Mouse (Mus musculus): ENCODE results near the gene Krtap24-1. TPM values are rescaled to one million over a fixed set of nuclear protein-coding genes. Genes with fewer than 3 reads are reported as not detected.

Gene Krtap24-1
- polyA plus RNA-seq (2015; fragmentation: Nextera tagmentation; extraction: Ambion mirVana) = not detected in 2 replicates

DNA sequence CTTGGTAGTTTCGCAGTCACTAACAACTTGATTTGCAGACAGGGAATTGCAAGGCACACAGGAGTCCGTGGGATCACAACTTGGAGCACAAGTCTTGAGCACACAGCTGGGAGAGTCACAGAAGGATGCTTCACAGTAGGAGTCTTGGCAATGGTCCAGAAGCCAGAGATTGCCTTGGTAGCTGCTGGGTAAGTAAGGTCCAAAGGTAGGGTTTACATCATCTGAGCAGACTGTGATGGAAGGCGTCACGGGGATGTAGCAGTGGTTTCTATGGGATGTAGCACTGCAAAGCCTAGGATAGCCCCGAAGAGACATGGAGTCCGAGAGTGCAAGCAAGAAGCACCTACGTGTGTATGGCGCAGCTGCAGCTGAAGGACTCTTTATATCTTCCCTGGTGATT is at the start of gene Krtap24-1:
Gene Krtap24-1 (minus strand): TSS at position 358 of the 400 bp plus-strand sequence.
- H3K4me2 ChIP-seq (replicated peaks; ENCODE audit: low read depth, low read length) = no peak within 1 kb of the TSS
- H3K27ac ChIP-seq (ENCODE audit: low read length) = no peak within 1 kb of the TSS
- TF ChIP-seq CTCF (IDR thresholded peaks at IDR 0.05) (no peak), EP300 (IDR thresholded peaks at IDR 0.05) (no peak)
- 0 out of 2 replicates have a peak, but pooled peaks cover 8% of the 10 kb centered on the region for H3K27me3 ChIP-seq (replicated peaks; ENCODE audit: insufficient read depth, low read length)
- ATAC-seq = no peak
- no peaks in the 10 kb centered on the region for H3K9me3 ChIP-seq (ENCODE audit: low read length)
- no peak within 1 kb of the TSS for H3K4me3 ChIP-seq (ENCODE audit: low read depth, low read length)
- no peaks in the 10 kb centered on the region for H3K4me1 ChIP-seq (ENCODE audit: insufficient read depth, low read depth, low read length)
- DNase-seq (ENCODE audit: low spot score) = no peak
- H3K36me3 ChIP-seq (ENCODE audit: insufficient read depth, low read length) = no peaks in the 10 kb centered on the region
- 84% methylated on average over 8 of the region's 8 CpGs for WGBS
- no peak within 1 kb of the TSS for H3K9ac ChIP-seq (replicated peaks; ENCODE audit: low read depth)

DNA sequence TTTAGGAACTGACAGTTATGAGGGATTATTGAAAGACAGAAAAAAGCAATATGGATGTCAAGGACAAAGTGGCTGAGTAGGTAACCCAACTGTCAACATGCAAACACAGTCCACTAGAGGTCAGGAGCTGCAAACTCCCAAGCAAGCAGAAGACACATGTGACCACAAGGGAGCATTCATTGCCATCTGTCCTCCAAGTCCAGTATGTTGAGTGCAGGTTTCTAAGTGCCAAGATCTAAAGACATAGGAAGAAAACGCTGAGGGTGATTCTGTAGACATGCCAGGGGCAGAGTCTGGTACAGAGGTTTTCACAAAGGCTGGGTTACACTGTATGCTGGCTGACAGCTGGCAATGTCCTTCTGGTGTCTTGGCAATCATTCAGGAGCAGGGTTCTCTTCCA is 45.3 kb upstream of the Krtap24-1 start:
- Histone ChIP-seq H3K9ac (replicated peaks; ENCODE audit: low read depth) (no peak overlapping the region), H3K4me2 (replicated peaks; ENCODE audit: low read depth, low read length) (no peak overlapping the region), H3K4me1 (ENCODE audit: insufficient read depth, low read depth, low read length) (no peaks in the 10 kb centered on the region), H3K36me3 (ENCODE audit: insufficient read depth, low read length) (no peaks in the 10 kb centered on the region), H3K27me3 (replicated peaks; ENCODE audit: insufficient read depth, low read length) (no peaks in the 10 kb centered on the region), H3K27ac (ENCODE audit: low read length) (no peak overlapping the region), H3K9me3 (ENCODE audit: low read length) (no peaks in the 10 kb centered on the region), H3K4me3 (ENCODE audit: low read depth, low read length) (no peak overlapping the region)
- DNase-seq (ENCODE audit: low spot score) = peak; percentile 11
- TF ChIP-seq EP300 (IDR thresholded peaks at IDR 0.05) (no peak), CTCF (IDR thresholded peaks at IDR 0.05) (peak; percentile 61)
- no peak for ATAC-seq
- 30% methylated on average over 1 of the region's 1 CpGs for WGBS

DNA sequence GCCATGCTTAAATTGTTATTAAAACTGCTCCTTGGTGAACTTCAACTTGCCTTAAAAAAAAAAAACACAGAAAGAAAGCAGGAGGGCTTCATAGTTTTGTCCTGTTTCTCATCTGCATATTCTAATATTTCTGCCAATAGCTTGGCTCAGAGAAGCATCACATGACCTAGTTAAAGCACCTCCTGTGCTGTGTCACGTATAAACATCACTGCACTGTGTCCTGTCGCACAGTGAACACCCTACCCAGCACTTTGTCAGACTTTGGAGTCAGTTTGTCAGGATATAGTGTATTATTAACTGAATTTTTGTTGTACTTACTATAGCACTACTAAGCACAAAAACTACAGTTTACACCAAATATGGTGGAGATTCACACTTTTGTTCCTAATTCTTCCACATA is 39.9 kb upstream of the Krtap24-1 start:
- Histone ChIP-seq H3K4me3 (ENCODE audit: low read depth, low read length) (no peak overlapping the region), H3K9me3 (ENCODE audit: low read length) (no peaks in the 10 kb centered on the region), H3K4me2 (replicated peaks; ENCODE audit: low read depth, low read length) (no peak overlapping the region), H3K4me1 (ENCODE audit: insufficient read depth, low read depth, low read length) (no peaks in the 10 kb centered on the region), H3K9ac (replicated peaks; ENCODE audit: low read depth) (no peak overlapping the region), H3K27ac (ENCODE audit: low read length) (no peak overlapping the region), H3K27me3 (replicated peaks; ENCODE audit: insufficient read depth, low read length) (no peaks in the 10 kb centered on the region), H3K36me3 (ENCODE audit: insufficient read depth, low read length) (no peaks in the 10 kb centered on the region)
- no peak for ATAC-seq
- TF ChIP-seq CTCF (IDR thresholded peaks at IDR 0.05) = no peak
- no peak for DNase-seq (ENCODE audit: low spot score)
- 36% methylated on average over 2 of the region's 2 CpGs for WGBS

DNA sequence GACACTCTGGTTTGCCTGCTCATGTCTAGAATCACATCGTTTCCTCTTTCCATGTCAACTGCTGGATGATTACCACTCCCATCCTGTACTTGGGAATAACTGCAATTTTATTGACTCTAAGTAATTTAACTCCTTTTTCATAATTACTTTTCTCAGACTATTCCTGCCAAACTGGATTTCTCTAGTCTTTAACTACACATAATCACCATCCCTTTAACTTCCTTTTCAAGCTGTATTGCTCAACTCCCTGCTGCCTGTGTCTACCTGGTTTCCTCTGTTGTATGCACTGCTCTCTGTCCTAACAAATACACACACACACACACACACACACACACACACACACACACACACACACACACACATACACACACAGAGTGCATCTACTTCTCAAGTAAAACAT is 39.0 kb upstream of the Krtap24-1 start:
- Histone ChIP-seq H3K4me1 (ENCODE audit: insufficient read depth, low read depth, low read length) (no peaks in the 10 kb centered on the region), H3K4me2 (replicated peaks; ENCODE audit: low read depth, low read length) (no peak overlapping the region), H3K4me3 (ENCODE audit: low read depth, low read length) (no peak overlapping the region), H3K36me3 (ENCODE audit: insufficient read depth, low read length) (no peaks in the 10 kb centered on the region), H3K27me3 (replicated peaks; ENCODE audit: insufficient read depth, low read length) (no peaks in the 10 kb centered on the region), H3K9ac (replicated peaks; ENCODE audit: low read depth) (no peak overlapping the region), H3K9me3 (ENCODE audit: low read length) (no peaks in the 10 kb centered on the region), H3K27ac (ENCODE audit: low read length) (no peak overlapping the region)
- ATAC-seq = no peak
- no peak for DNase-seq (ENCODE audit: low spot score)
- 50% methylated on average over 1 of the region's 1 CpGs for WGBS
- no peak for TF ChIP-seq EP300 (IDR thresholded peaks at IDR 0.05)
- TF ChIP-seq CTCF (IDR thresholded peaks at IDR 0.05) = no peak

DNA sequence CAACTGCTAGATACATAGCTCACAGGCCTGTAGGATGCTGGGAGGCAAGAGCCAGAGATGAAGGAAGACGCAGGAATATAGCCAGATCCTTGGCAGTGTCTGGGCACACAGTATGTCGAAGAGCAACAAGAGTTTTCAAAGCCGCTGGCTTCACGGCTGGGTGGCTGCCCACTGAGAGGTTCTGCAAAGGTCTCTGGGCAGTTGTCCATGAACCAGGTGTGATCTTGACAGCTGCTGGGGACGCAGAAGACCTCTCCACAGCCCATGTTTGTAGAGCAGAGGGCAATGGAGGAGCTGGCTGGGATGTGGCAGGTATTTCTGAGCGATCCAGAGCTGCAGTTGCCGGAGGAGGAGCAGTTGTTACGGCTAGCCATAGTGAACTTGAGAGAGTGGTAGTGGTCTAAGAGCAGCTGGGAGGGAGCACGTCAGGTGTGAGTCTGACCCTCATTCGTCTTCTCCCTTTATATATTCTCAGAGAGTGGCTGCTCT is 35.3 kb upstream of the Krtap24-1 start, which contains the start of gene Krtap26-1:
Gene Krtap26-1 (minus strand): TSS at position 439 of the 489 bp plus-strand sequence.
- Histone ChIP-seq H3K9me3 (ENCODE audit: low read length) (no peaks in the 10 kb centered on the region), H3K9ac (replicated peaks; ENCODE audit: low read depth) (no peak within 1 kb of the TSS), H3K27me3 (replicated peaks; ENCODE audit: insufficient read depth, low read length) (no peaks in the 10 kb centered on the region), H3K4me3 (ENCODE audit: low read depth, low read length) (no peak within 1 kb of the TSS), H3K4me2 (replicated peaks; ENCODE audit: low read depth, low read length) (no peak within 1 kb of the TSS), H3K36me3 (ENCODE audit: insufficient read depth, low read length) (no peaks in the 10 kb centered on the region), H3K27ac (ENCODE audit: low read length) (no peak within 1 kb of the TSS), H3K4me1 (ENCODE audit: insufficient read depth, low read depth, low read length) (no peaks in the 10 kb centered on the region)
- 81% methylated on average over 10 of the region's 10 CpGs for WGBS
- no peak for TF ChIP-seq CTCF (IDR thresholded peaks at IDR 0.05)
- TF ChIP-seq EP300 (IDR thresholded peaks at IDR 0.05) = no peak
- DNase-seq (ENCODE audit: low spot score) (no peak), ATAC-seq (no peak)

DNA sequence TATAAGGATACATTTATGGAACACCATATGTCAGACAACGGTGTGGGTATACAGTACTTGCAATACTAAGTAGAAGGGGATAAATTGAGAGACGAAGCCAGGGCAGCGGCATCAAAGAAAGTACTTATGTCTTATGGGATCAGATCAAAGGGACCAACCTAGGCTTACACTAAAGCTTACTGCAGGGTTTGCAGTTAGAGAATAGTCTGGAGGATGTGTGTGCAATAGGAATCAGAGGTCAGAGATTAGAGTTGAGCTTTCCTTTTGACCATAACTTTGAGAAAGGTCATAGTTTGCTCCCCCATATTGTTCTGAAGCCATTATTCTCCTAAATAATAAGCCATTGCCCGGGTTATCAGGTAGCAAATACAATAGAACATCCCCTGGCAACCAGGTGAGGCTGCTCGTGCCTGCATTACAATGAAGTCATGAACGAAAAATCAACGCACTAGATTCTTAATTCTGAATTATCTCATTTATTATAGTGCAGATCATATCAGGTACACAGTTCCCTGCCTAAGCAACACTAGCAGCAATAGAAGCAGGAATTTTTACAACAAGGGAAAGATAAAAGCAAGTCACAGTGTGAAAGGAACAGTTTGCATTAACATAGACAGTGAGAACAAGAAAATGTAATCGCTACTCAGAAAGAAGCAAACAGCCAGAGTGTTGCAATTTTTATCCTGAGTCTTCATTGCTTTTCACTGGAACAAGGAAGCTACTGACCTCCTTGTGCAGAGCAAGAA is 34.5 kb upstream of the Krtap24-1 start:
- no peak for TF ChIP-seq EP300 (IDR thresholded peaks at IDR 0.05)
- TF ChIP-seq CTCF (IDR thresholded peaks at IDR 0.05) = no peak
- DNase-seq (ENCODE audit: low spot score) (no peak), ATAC-seq (no peak)
- 73% methylated on average over 8 of the region's 8 CpGs for WGBS
- no peak overlapping the region for H3K4me3 ChIP-seq (ENCODE audit: low read depth, low read length)
- H3K27me3 ChIP-seq (replicated peaks; ENCODE audit: insufficient read depth, low read length) = no peaks in the 10 kb centered on the region
- H3K4me1 ChIP-seq (ENCODE audit: insufficient read depth, low read depth, low read length) = no peaks in the 10 kb centered on the region
- no peaks in the 10 kb centered on the region for H3K36me3 ChIP-seq (ENCODE audit: insufficient read depth, low read length)
- H3K9me3 ChIP-seq (ENCODE audit: low read length) = no peaks in the 10 kb centered on the region
- no peak overlapping the region for H3K27ac ChIP-seq (ENCODE audit: low read length)
- no peak overlapping the region for H3K9ac ChIP-seq (replicated peaks; ENCODE audit: low read depth)
- H3K4me2 ChIP-seq (replicated peaks; ENCODE audit: low read depth, low read length) = no peak overlapping the region

Measured in lung, postnatal 0 days (tissue).